Mouse (Mus musculus) liver, postnatal 0 days (tissue): ENCODE measurements around the gene Slc39a13.
A peak's percentile ranks its signal among the peaks of the same experiment; 100 is the strongest.

ENCODE experiments used
- CTCF ChIP-seq: sonication (generic); IDR thresholded peaks from 2 replicates; pipeline ENCODE4 v1.5.1; 2016; ENCODE audit warnings: antibody characterized with exemption, low read depth
- EP300 ChIP-seq: IDR thresholded peaks from 2 replicates; pipeline ENCODE4 v1.6.1; 2016; ENCODE audit warnings: antibody characterized with exemption, low read depth, mild to moderate bottlenecking

DNA sequence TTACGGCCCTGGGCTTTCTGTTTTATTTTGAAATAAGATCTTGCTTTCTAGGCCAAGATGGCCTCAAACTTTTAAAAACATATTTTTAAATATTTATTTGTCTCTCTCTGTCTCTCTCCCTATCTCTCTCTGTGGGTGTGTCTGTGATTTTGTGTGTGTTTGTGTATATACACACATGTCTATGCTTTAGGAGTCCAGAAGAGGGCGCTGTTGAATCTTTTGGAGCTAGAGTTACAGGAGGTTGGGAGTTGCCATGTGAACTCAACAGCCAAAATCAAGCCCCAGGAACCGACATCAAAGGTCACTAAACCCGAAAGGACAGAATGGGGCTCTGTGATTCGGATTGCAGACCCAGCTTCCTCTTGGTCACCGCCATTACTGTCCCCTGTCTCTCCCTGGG lies 40.2 kb upstream of the Slc39a13 start:
- peak; percentile 40; the same call in 1 of the 2 replicates for TF ChIP-seq CTCF
- no peak for TF ChIP-seq EP300
